11 mouse cellular contexts compared by ENCODE assay signal in genomic region chr10:96336271-96336670, GRCm38 (mm10).
A peak's percentile ranks its signal among the peaks of the same experiment; 100 is the strongest.
DNase-seq lines count a peak whose midpoint lies in the region.
"Had no signal": no experiment of that assay in that cellular context is flagged by ENCODE, and none has a peak within 500 bp of the region (broad histone marks: within the 10 kb centered on the region; RNA-seq: fewer than 3 reads in every experiment).

No protein-coding gene starts in this region.

- DNase-seq in cerebellum, adult 11-12 months = peak; percentile 12
- no peak for DNase-seq in cerebellum, adult 11 months
- DNase-seq in cerebellum, adult 9-11 months = peak; percentile 19
- no peak for DNase-seq in cerebellum, postnatal 36 days
- DNase-seq in brain, adult 2 months (ENCODE audit: low read depth, low spot score) = peak; percentile 59
- no peak for DNase-seq in right cerebral cortex, postnatal 10 days (ENCODE audit: low spot score in 2 of 2)
- DNase-seq: adrenal gland, adult 2 months; adrenal gland, postnatal 10 days; adrenal gland, postnatal 25 days; cerebellum, adult 8-10 months; forebrain, postnatal 0 days had no signal

Comparison
In these comparisons a context has a peak if more than half of its experiments do, and no peak if none do; other contexts are left out.
1. DNase-seq: peak in cerebellum, adult 11-12 months (single experiment), cerebellum, adult 9-11 months (single experiment) and brain, adult 2 months (single experiment); none in cerebellum, adult 11 months (single experiment), cerebellum, postnatal 36 days (0 of 2) and right cerebral cortex, postnatal 10 days (0 of 2).